7 mouse cellular contexts compared by ENCODE assay signal in genomic region chr11:75190371-75190724, GRCm38 (mm10). TPM values are rescaled to one million over a fixed set of nuclear protein-coding genes. Genes with fewer than 3 reads are reported as not detected.
DNase-seq lines count a peak whose midpoint lies in the region; ATAC-seq lines count a peak whose summit lies in the region.

No protein-coding gene starts in this region.

- H3K4me3 ChIP-seq in hindbrain, embryonic 15.5 days: peak overlapping the region; percentile 85
- peak overlapping the region; percentile 80 for H3K4me3 ChIP-seq in midbrain, embryonic 10.5 days

- peak overlapping the region; percentile 55 for H3K9ac ChIP-seq in hindbrain, embryonic 15.5 days

- H3K4me1 ChIP-seq in hindbrain, embryonic 15.5 days (replicated peaks): peaks cover 43% of the 10 kb centered on the region
- peaks cover 57% of the 10 kb centered on the region for H3K4me1 ChIP-seq in midbrain, embryonic 10.5 days

- peak overlapping the region; percentile 92 for H3K4me2 ChIP-seq in hindbrain, embryonic 15.5 days

- H3K27ac ChIP-seq in hindbrain, embryonic 15.5 days (replicated peaks): 0 out of 2 replicates have a peak overlapping the region, but pooled peaks have one; percentile 30
- H3K27ac ChIP-seq in midbrain, embryonic 10.5 days (replicated peaks): peak overlapping the region; percentile 78

- peaks cover 21% of the 10 kb centered on the region for H3K27me3 ChIP-seq in hindbrain, embryonic 15.5 days
- H3K27me3 ChIP-seq in midbrain, embryonic 10.5 days (ENCODE audit: low read depth, poor library complexity, severe bottlenecking): peaks cover 48% of the 10 kb centered on the region

- H3K36me3 ChIP-seq in hindbrain, embryonic 15.5 days: no peaks in the 10 kb centered on the region
- 0 out of 2 replicates have a peak, but pooled peaks cover 5% of the 10 kb centered on the region for H3K36me3 ChIP-seq in midbrain, embryonic 10.5 days

- H3K9me3 ChIP-seq in hindbrain, embryonic 15.5 days: no peaks in the 10 kb centered on the region
- no peaks in the 10 kb centered on the region for H3K9me3 ChIP-seq in midbrain, embryonic 10.5 days (replicated peaks)

- peak; percentile 86 for DNase-seq in adipocyte (ENCODE audit: low spot score)
- DNase-seq in cerebellum, postnatal 36 days: peak; percentile 82
- peak; percentile 75 for DNase-seq in gastrocnemius, adult 18-20 months (ENCODE audit: low spot score)
- peak; percentile 84 for DNase-seq in left cerebral cortex, postnatal 4 days
- peak; percentile 88 for DNase-seq in midbrain, embryonic 10.5 days (ENCODE audit: low spot score)
- DNase-seq in right cerebral cortex, postnatal 4 days: peak; percentile 74

- intact Hi-C loops in left cerebral cortex, postnatal 4 days (cut with DNase I): no loop called here

- peak; percentile 82 for ATAC-seq in hindbrain, embryonic 15.5 days (ENCODE audit: low FRiP score, low read depth)

- under 1% methylated on average over 24 of the region's 24 CpGs for WGBS in hindbrain, embryonic 15.5 days
- under 1% methylated on average over 24 of the region's 24 CpGs for WGBS in midbrain, embryonic 10.5 days

RNA-seq across cellular contexts. Expression of gene Dph1, which starts 0.7 kb away (rescaled TPM):
- total RNA-seq in gastrocnemius, adult 18-20 months (2021): 1 to 10 TPM; 4.6 to 5.6 TPM
- polyA plus RNA-seq in hindbrain, embryonic 15.5 days (2015; fragmentation: Nextera tagmentation; extraction: Ambion mirVana): 14.0 and 15.9 TPM in 2 replicates
- total RNA-seq in left cerebral cortex, postnatal 4 days (2021): 10 to 100 TPM; 15.2 to 15.3 TPM
- 25.4 and 27.3 TPM in 2 replicates for polyA plus RNA-seq in midbrain, embryonic 10.5 days (2016; fragmentation: Nextera tagmentation; extraction: Ambion mirVana)

RNA-seq across cellular contexts. Expression of gene Rtn4rl1, which starts 3.2 kb away (rescaled TPM):
- 1 to 10 TPM in 1 of 2 experiments, under 1 TPM in 1; 0.96 to 1.1 TPM for total RNA-seq in gastrocnemius, adult 18-20 months (2021)
- 11.7 and 12.6 TPM in 2 replicates for polyA plus RNA-seq in hindbrain, embryonic 15.5 days (2015; fragmentation: Nextera tagmentation; extraction: Ambion mirVana)
- total RNA-seq in left cerebral cortex, postnatal 4 days (2021): 10 to 100 TPM; 31.6 to 35.4 TPM
- 2.3 and 3.0 TPM in 2 replicates for polyA plus RNA-seq in midbrain, embryonic 10.5 days (2016; fragmentation: Nextera tagmentation; extraction: Ambion mirVana)

RNA-seq across cellular contexts. Expression of gene Ovca2, which starts 11.7 kb away (rescaled TPM):
- 1 to 10 TPM; 2.5 to 2.8 TPM for total RNA-seq in gastrocnemius, adult 18-20 months (2021)
- 14.3 and 14.8 TPM in 2 replicates for polyA plus RNA-seq in hindbrain, embryonic 15.5 days (2015; fragmentation: Nextera tagmentation; extraction: Ambion mirVana)
- 10 to 100 TPM in 1 of 2 experiments, 1 to 10 TPM in 1; 9.2 to 11.2 TPM for total RNA-seq in left cerebral cortex, postnatal 4 days (2021)
- 33.5 and 37.6 TPM in 2 replicates for polyA plus RNA-seq in midbrain, embryonic 10.5 days (2016; fragmentation: Nextera tagmentation; extraction: Ambion mirVana)

RNA-seq across cellular contexts. Expression of gene Hic1, which starts 21.0 kb away (rescaled TPM):
- total RNA-seq in gastrocnemius, adult 18-20 months (2021): 1 to 10 TPM; 1.8 to 6.6 TPM
- polyA plus RNA-seq in hindbrain, embryonic 15.5 days (2015; fragmentation: Nextera tagmentation; extraction: Ambion mirVana): 4.2 and 4.8 TPM in 2 replicates
- total RNA-seq in left cerebral cortex, postnatal 4 days (2021): 1 to 10 TPM; 5.2 to 5.6 TPM
- 0.32 and 0.57 TPM in 2 replicates for polyA plus RNA-seq in midbrain, embryonic 10.5 days (2016; fragmentation: Nextera tagmentation; extraction: Ambion mirVana)

Comparison
In these comparisons a context has a peak if more than half of its experiments do, and no peak if none do; other contexts are left out.
1. Peak in every context shown above with its lines: DNase-seq, ATAC-seq, H3K4me3 ChIP-seq and H3K27ac ChIP-seq.
2. RNA of gene Rtn4rl1, which starts 3.2 kb away (total RNA-seq): 31.6 to 35.4 TPM in left cerebral cortex, postnatal 4 days; 0.96 to 1.1 TPM in gastrocnemius, adult 18-20 months; every median in the first group is over 10 times any median in the second.